Mouse (Mus musculus) bone marrow, adult 2 months (tissue): ENCODE data around the gene Kansl2.

Experiments used
- CTCF ChIP-seq: fragments of 200-500 bp; IDR thresholded peaks from 2 replicates; pipeline ENCODE4 v1.5.1; 2011; ENCODE audit warnings: low read length, control low read depth; ENCODE audit not compliant: control insufficient read depth, insufficient read depth
- POLR2A ChIP-seq: fragments of 200-500 bp; IDR thresholded peaks from 2 replicates; pipeline ENCODE4 v1.6.1; 2011; ENCODE audit warnings: low read depth, mild to moderate bottlenecking, control low read depth, low read length, borderline replicate concordance; ENCODE audit not compliant: control insufficient read depth

DNA sequence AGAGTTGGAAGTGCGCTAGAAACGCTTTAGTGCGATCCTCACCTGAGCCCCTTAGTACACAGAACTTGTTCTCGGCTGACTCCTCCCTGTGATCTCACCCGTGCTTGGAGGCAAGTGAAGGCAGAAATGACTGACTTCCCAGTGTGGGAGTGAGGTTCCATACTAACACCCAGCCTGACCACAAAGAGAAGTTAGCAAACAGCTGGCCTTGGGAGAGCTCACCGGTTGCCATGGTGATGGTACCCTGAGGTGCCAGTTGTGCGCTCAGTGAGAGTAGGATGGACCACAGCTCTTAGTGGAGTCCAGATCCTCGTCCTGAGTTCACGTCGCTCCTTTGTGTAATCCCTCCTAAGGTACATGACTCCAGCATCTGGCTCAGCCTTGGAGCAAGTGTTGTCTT is 59.1 kb downstream of the Kansl2 start:
- TF ChIP-seq POLR2A, result no peak
- TF ChIP-seq CTCF, result no peak
